18 mouse cellular contexts compared by ENCODE assay signal in genomic region chr1:135676938-135677682, GRCm38 (mm10). TPM values are rescaled to one million over a fixed set of nuclear protein-coding genes. Genes with fewer than 3 reads are reported as not detected.
DNase-seq lines count a peak whose midpoint lies in the region; ATAC-seq and TF ChIP-seq lines count a peak whose summit lies in the region.
"Had no signal": no experiment of that assay in that cellular context is flagged by ENCODE, and none has a peak within 500 bp of the region (broad histone marks: within the 10 kb centered on the region; RNA-seq: fewer than 3 reads in every experiment).

No protein-coding gene starts in this region.

- in situ Hi-C loops in ES-E14 (cut with MboI; ENCODE audit: low sequenced_read_pairs in 2 of 2, unreplicated experiment in 2 of 2) = no loop called here

- no peaks in the 10 kb centered on the region for H3K27me3 ChIP-seq in hindbrain, embryonic 11.5 days (ENCODE audit: control insufficient read depth, insufficient read depth, low read length)
- H3K27me3 ChIP-seq in midbrain, embryonic 15.5 days (replicated peaks) = no peaks in the 10 kb centered on the region
- H3K27me3 ChIP-seq in stomach, postnatal 0 days (ENCODE audit: control insufficient read depth, insufficient read depth, low read length) = no peaks in the 10 kb centered on the region
- H3K27me3 ChIP-seq: limb, embryonic 12.5 days had no signal

- H3K27ac ChIP-seq in layer of hippocampus, adult 2 months = peak overlapping the region; percentile 64; the same call in 1 of the 2 replicates
- H3K27ac ChIP-seq in ES-E14 (ENCODE audit: insufficient read depth, low read depth, low read length, poor library complexity, severe bottlenecking) = peak overlapping the region; percentile 83
- peak overlapping the region; percentile 56; the same call in 1 of the 2 replicates for H3K27ac ChIP-seq in hindbrain, embryonic 11.5 days (ENCODE audit: low read depth, low read length)
- no peak overlapping the region for H3K27ac ChIP-seq in midbrain, embryonic 15.5 days
- H3K27ac ChIP-seq in gastrocnemius, adult 2 months = no peak overlapping the region
- no peak overlapping the region for H3K27ac ChIP-seq in stomach, postnatal 0 days (replicated peaks)
- H3K27ac ChIP-seq: limb, embryonic 12.5 days; liver, embryonic 14.5 days had no signal

- no peak for DNase-seq in layer of hippocampus, adult 2 months (ENCODE audit: low spot score in 2 of 2)
- no peak for DNase-seq in layer of hippocampus, postnatal 14 days (ENCODE audit: low spot score in 2 of 2)
- DNase-seq in ES-E14 (ENCODE audit: low read depth, low spot score) = no peak
- peak; percentile 43 for DNase-seq in hindbrain, embryonic 11.5 days (ENCODE audit: low spot score)
- no peak for DNase-seq in gastrocnemius, adult 2 months
- no peak for DNase-seq in stomach, postnatal 0 days (ENCODE audit: low spot score)
- DNase-seq: adrenal gland, postnatal 14 days; cerebellum, postnatal 14 days; embryo, embryonic 11 days; forebrain, postnatal 0 days; kidney, adult 18-20 months; kidney, postnatal 10 days; spleen, adult 18-20 months; thymus, adult 2 months had no signal

- 38% methylated on average over 8 of the region's 8 CpGs for WGBS in hindbrain, embryonic 11.5 days
- 40% methylated on average over 8 of the region's 8 CpGs for WGBS in midbrain, embryonic 15.5 days
- 58% methylated on average over 8 of the region's 8 CpGs for WGBS in stomach, postnatal 0 days

- no peak overlapping the region for H3K9ac ChIP-seq in ES-E14 (ENCODE audit: insufficient read depth, low read depth, low read length, poor library complexity, severe bottlenecking)
- H3K9ac ChIP-seq in hindbrain, embryonic 11.5 days (ENCODE audit: low read depth, low read length) = 0 out of 2 replicates have a peak overlapping the region, but pooled peaks have one; percentile 2
- H3K9ac ChIP-seq in midbrain, embryonic 15.5 days = no peak overlapping the region
- no peak overlapping the region for H3K9ac ChIP-seq in stomach, postnatal 0 days (ENCODE audit: low read length)
- H3K9ac ChIP-seq: forebrain, postnatal 0 days; limb, embryonic 12.5 days; liver, embryonic 14.5 days had no signal

- no peaks in the 10 kb centered on the region for H3K9me3 ChIP-seq in ES-E14 (ENCODE audit: control insufficient read depth, insufficient read depth, low read depth, low read length)
- H3K9me3 ChIP-seq in hindbrain, embryonic 11.5 days (ENCODE audit: control insufficient read depth, low read length) = no peaks in the 10 kb centered on the region
- H3K9me3 ChIP-seq in midbrain, embryonic 15.5 days = no peaks in the 10 kb centered on the region
- no peaks in the 10 kb centered on the region for H3K9me3 ChIP-seq in stomach, postnatal 0 days (ENCODE audit: control insufficient read depth, low read length)
- H3K9me3 ChIP-seq: limb, embryonic 12.5 days had no signal

- H3K4me2 ChIP-seq in hindbrain, embryonic 11.5 days (replicated peaks; ENCODE audit: low read depth, low read length) = no peak overlapping the region
- H3K4me2 ChIP-seq in midbrain, embryonic 15.5 days = no peak overlapping the region
- H3K4me2 ChIP-seq in stomach, postnatal 0 days (replicated peaks; ENCODE audit: low read depth) = no peak overlapping the region
- H3K4me2 ChIP-seq: limb, embryonic 12.5 days had no signal

- H3K4me3 ChIP-seq in layer of hippocampus, adult 2 months = no peak overlapping the region
- no peak overlapping the region for H3K4me3 ChIP-seq in ES-E14 (ENCODE audit: insufficient read depth in 1 of 2, low read depth in 1 of 2, low read length in 2 of 2, poor library complexity in 1 of 2, severe bottlenecking in 1 of 2)
- no peak overlapping the region for H3K4me3 ChIP-seq in hindbrain, embryonic 11.5 days (ENCODE audit: low read depth, low read length)
- H3K4me3 ChIP-seq in midbrain, embryonic 15.5 days = no peak overlapping the region
- H3K4me3 ChIP-seq in gastrocnemius, adult 2 months = no peak overlapping the region
- no peak overlapping the region for H3K4me3 ChIP-seq in stomach, postnatal 0 days (ENCODE audit: low read depth, low read length)
- H3K4me3 ChIP-seq: limb, embryonic 12.5 days had no signal

- H3K36me3 ChIP-seq in ES-E14 (ENCODE audit: control insufficient read depth, insufficient read depth, low read length, poor library complexity, severe bottlenecking) = no peaks in the 10 kb centered on the region
- H3K36me3 ChIP-seq in hindbrain, embryonic 11.5 days (ENCODE audit: control insufficient read depth, insufficient read depth, low read length) = no peaks in the 10 kb centered on the region
- H3K36me3 ChIP-seq in midbrain, embryonic 15.5 days (replicated peaks) = no peaks in the 10 kb centered on the region
- no peaks in the 10 kb centered on the region for H3K36me3 ChIP-seq in stomach, postnatal 0 days (ENCODE audit: control insufficient read depth, insufficient read depth, low read length)
- H3K36me3 ChIP-seq: limb, embryonic 12.5 days had no signal

- ATAC-seq in hindbrain, embryonic 11.5 days (ENCODE audit: low FRiP score) = peak; percentile 70; the same call in 1 of the 2 replicates
- 0 out of 2 replicates have a peak, but pooled peaks have one; percentile 27 for ATAC-seq in midbrain, embryonic 15.5 days (replicated peaks)
- no peak for ATAC-seq in inflammation-experienced regulatory T-cells, adult 6 months
- ATAC-seq in stomach, postnatal 0 days (ENCODE audit: low FRiP score, low TSS enrichment) = no peak
- ATAC-seq: forebrain, postnatal 0 days had no signal

- no peak for TF ChIP-seq CTCF in layer of hippocampus, adult 2 months (conservative IDR thresholded peaks at IDR 0.05)
- TF ChIP-seq CTCF in gastrocnemius, adult 2 months (IDR thresholded peaks at IDR 0.05) = no peak
- no peak for TF ChIP-seq CTCF in stomach, postnatal 0 days (IDR thresholded peaks at IDR 0.05; ENCODE audit: low read depth)

- H3K4me1 ChIP-seq in ES-E14 (ENCODE audit: control insufficient read depth in 2 of 2, insufficient read depth in 2 of 2, low read length in 2 of 2, poor library complexity in 1 of 2) = peaks cover 8 to 21% of the 10 kb centered on the region in 2 experiments
- 0 out of 2 replicates have a peak, but pooled peaks cover 3% of the 10 kb centered on the region for H3K4me1 ChIP-seq in hindbrain, embryonic 11.5 days (replicated peaks; ENCODE audit: control insufficient read depth, insufficient read depth, low read length)
- peaks cover 2% of the 10 kb centered on the region; the same call in 1 of the 2 replicates for H3K4me1 ChIP-seq in midbrain, embryonic 15.5 days
- no peaks in the 10 kb centered on the region for H3K4me1 ChIP-seq in stomach, postnatal 0 days (replicated peaks; ENCODE audit: control insufficient read depth, insufficient read depth)
- H3K4me1 ChIP-seq: limb, embryonic 12.5 days had no signal

- intact Hi-C loops in gastrocnemius, adult 2 months (cut with DNase I) = no loop called here

- no peak for TF ChIP-seq EP300 in stomach, postnatal 0 days (optimal IDR thresholded peaks at IDR 0.05)

TF ChIP-seq in ES-E14, 5 proteins besides CTCF, POLR2A, EP300 and RAD21:
- no peak for TF ChIP-seq HCFC1 (IDR thresholded peaks at IDR 0.05; ENCODE audit: borderline replicate concordance, insufficient read depth, low read length)
- TF ChIP-seq ZC3H11A (IDR thresholded peaks at IDR 0.05; ENCODE audit: borderline replicate concordance, low read depth, low read length) = no peak
- TF ChIP-seq CHD2 (IDR thresholded peaks at IDR 0.05; ENCODE audit: low read depth, low read length) = no peak
- no peak for TF ChIP-seq MAFK (IDR thresholded peaks at IDR 0.05; ENCODE audit: insufficient read depth, low read depth, low read length)
- TF ChIP-seq ZNF384 (IDR thresholded peaks at IDR 0.05; ENCODE audit: low read depth, low read length) = no peak

RNA-seq across cellular contexts. Expression of gene Csrp1, which starts 42.8 kb away (rescaled TPM):
- total RNA-seq in layer of hippocampus, adult 2 months (2021) = 100 to 1,000 TPM; 220 to 231 TPM
- total RNA-seq in layer of hippocampus, postnatal 14 days (2021) = 100 to 1,000 TPM; 150 to 168 TPM
- 91.6 and 131 TPM in 2 replicates for total RNA-seq in ES-E14 (2012; rRNA removed)
- polyA plus RNA-seq in hindbrain, embryonic 11.5 days (2014; fragmentation: Nextera tagmentation; extraction: Ambion mirVana) = 42.2 and 42.8 TPM in 2 replicates
- 13.9 and 14.7 TPM in 2 replicates for polyA plus RNA-seq in midbrain, embryonic 15.5 days (2015; fragmentation: Nextera tagmentation; extraction: Ambion mirVana)
- 10 to 100 TPM; 18.9 to 25.0 TPM for total RNA-seq in gastrocnemius, adult 2 months (2021)
- 10 to 100 TPM; 19.5 to 31.9 (median 26.9) TPM for polyA plus RNA-seq in inflammation-experienced regulatory T-cells, adult 6 months (2017; shearing (Covaris generic))
- polyA plus RNA-seq in stomach, postnatal 0 days (2015; fragmentation: Nextera tagmentation; extraction: Ambion mirVana) = 418 and 496 TPM in 2 replicates

Comparison
In these comparisons a context has a peak if more than half of its experiments do, and no peak if none do; other contexts are left out.
1. H3K27ac ChIP-seq: peak in layer of hippocampus, adult 2 months (single experiment), ES-E14 (single experiment) and hindbrain, embryonic 11.5 days (single experiment); none in midbrain, embryonic 15.5 days (single experiment), gastrocnemius, adult 2 months (single experiment) and stomach, postnatal 0 days (single experiment).
2. ATAC-seq: peak in hindbrain, embryonic 11.5 days (single experiment) and midbrain, embryonic 15.5 days (single experiment); none in inflammation-experienced regulatory T-cells, adult 6 months (single experiment) and stomach, postnatal 0 days (single experiment).